Mouse (Mus musculus) liver, postnatal 0 days (tissue): ENCODE data around the gene Tmem26.

Source experiments
- CTCF ChIP-seq: sonication (generic); IDR thresholded peaks from 2 replicates; pipeline ENCODE4 v1.5.1; 2016; ENCODE audit warnings: antibody characterized with exemption, low read depth
- EP300 ChIP-seq: IDR thresholded peaks from 2 replicates; pipeline ENCODE4 v1.6.1; 2016; ENCODE audit warnings: antibody characterized with exemption, low read depth, mild to moderate bottlenecking

DNA sequence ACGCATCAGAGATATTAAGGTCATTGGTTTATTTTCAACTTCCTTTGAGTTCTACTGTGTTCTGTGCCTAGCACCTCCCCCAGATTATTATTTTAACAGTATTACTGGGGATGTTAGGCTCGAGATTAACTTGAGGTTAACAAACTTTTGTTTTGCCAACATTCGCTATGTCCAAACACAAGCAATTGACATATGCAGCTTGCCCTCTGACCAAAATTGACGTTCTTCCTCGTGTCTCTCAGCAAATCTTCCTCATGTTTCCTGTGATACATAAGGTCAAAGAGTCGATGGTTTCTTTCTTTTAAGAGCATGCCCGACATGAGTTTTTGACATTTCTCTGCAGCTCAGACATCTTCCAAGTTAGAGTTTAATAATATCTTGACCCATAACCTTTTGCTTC lies 13.9 kb downstream of the Tmem26 start:
- TF ChIP-seq CTCF = no peak
- TF ChIP-seq EP300 = peak; percentile 57
